Mouse (Mus musculus): ENCODE data around the gene Cfap65.

GRCm38 (mm10) chr1:74894966-74895365 lies 40.4 kb downstream of the Cfap65 start:
- TF ChIP-seq POLR2A (IDR thresholded peaks at IDR 0.05; ENCODE audit: low read depth, low read length): no peak
- TF ChIP-seq CTCF (conservative IDR thresholded peaks at IDR 0.05; ENCODE audit: insufficient read depth, insufficient read length, low read depth, low read length): peak; percentile 58
